Mouse (Mus musculus): ENCODE results near the gene Cacng8. TPM values are rescaled to one million over a fixed set of nuclear protein-coding genes. Genes with fewer than 3 reads are reported as not detected.

The Cacng8 gene
- total RNA-seq, 1 experiment from 2014 or later, result not detected

GRCm38 (mm10) chr7:3421297-3421696 is 30.8 kb downstream of the Cacng8 start:
- no peak for ATAC-seq (replicated peaks; ENCODE audit: insufficient number of reproducible peaks, low FRiP score, low TSS enrichment, poor library complexity, severe bottlenecking)

- no peak for ATAC-seq (replicated peaks; ENCODE audit: insufficient number of reproducible peaks, low FRiP score, low TSS enrichment, poor library complexity, severe bottlenecking)
These were observed 31.6 kb downstream of the Cacng8 start for GRCm38 (mm10) chr7:3422051-3422450.

- no peak for ATAC-seq (replicated peaks; ENCODE audit: insufficient number of reproducible peaks, low FRiP score, low TSS enrichment, poor library complexity, severe bottlenecking)
These were observed 32.9 kb downstream of the Cacng8 start for GRCm38 (mm10) chr7:3423430-3423829.

GRCm38 (mm10) chr7:3423895-3424294 is 33.4 kb downstream of the Cacng8 start, which contains the start of gene Cacng6:
TSS of gene Cacng6 (plus strand) at chr7:3424195.
- ATAC-seq (replicated peaks; ENCODE audit: insufficient number of reproducible peaks, low FRiP score, low TSS enrichment, poor library complexity, severe bottlenecking), result no peak

GRCm38 (mm10) chr7:3425141-3425540 is 34.7 kb downstream of the Cacng8 start:
- ATAC-seq (replicated peaks; ENCODE audit: insufficient number of reproducible peaks, low FRiP score, low TSS enrichment, poor library complexity, severe bottlenecking), result no peak

- no peak for ATAC-seq (replicated peaks; ENCODE audit: insufficient number of reproducible peaks, low FRiP score, low TSS enrichment, poor library complexity, severe bottlenecking)
These were observed 39.7 kb downstream of the Cacng8 start for GRCm38 (mm10) chr7:3430161-3430560.

GRCm38 (mm10) chr7:3432066-3432465 is 41.6 kb downstream of the Cacng8 start:
- ATAC-seq (replicated peaks; ENCODE audit: insufficient number of reproducible peaks, low FRiP score, low TSS enrichment, poor library complexity, severe bottlenecking), result no peak

GRCm38 (mm10) chr7:3437941-3438340 is 47.5 kb downstream of the Cacng8 start:
- no peak for ATAC-seq (replicated peaks; ENCODE audit: insufficient number of reproducible peaks, low FRiP score, low TSS enrichment, poor library complexity, severe bottlenecking)

GRCm38 (mm10) chr7:3439984-3440383 is 49.5 kb downstream of the Cacng8 start:
- ATAC-seq (replicated peaks; ENCODE audit: insufficient number of reproducible peaks, low FRiP score, low TSS enrichment, poor library complexity, severe bottlenecking), result no peak

- no peak for ATAC-seq (replicated peaks; ENCODE audit: insufficient number of reproducible peaks, low FRiP score, low TSS enrichment, poor library complexity, severe bottlenecking)
These were observed 50.0 kb downstream of the Cacng8 start for GRCm38 (mm10) chr7:3440526-3440925.

- ATAC-seq (replicated peaks; ENCODE audit: insufficient number of reproducible peaks, low FRiP score, low TSS enrichment, poor library complexity, severe bottlenecking), result peak; percentile 79
These were observed 52.1 kb downstream of the Cacng8 start for GRCm38 (mm10) chr7:3442476-3443062.

GRCm38 (mm10) chr7:3444678-3445077 is 54.2 kb downstream of the Cacng8 start:
- ATAC-seq (replicated peaks; ENCODE audit: insufficient number of reproducible peaks, low FRiP score, low TSS enrichment, poor library complexity, severe bottlenecking), result no peak; the same call in 1 of the 2 replicates

- ATAC-seq (replicated peaks; ENCODE audit: insufficient number of reproducible peaks, low FRiP score, low TSS enrichment, poor library complexity, severe bottlenecking), result no peak
These were observed 56.1 kb downstream of the Cacng8 start for GRCm38 (mm10) chr7:3446584-3446983.

- ATAC-seq (replicated peaks; ENCODE audit: insufficient number of reproducible peaks, low FRiP score, low TSS enrichment, poor library complexity, severe bottlenecking), result no peak
These were observed 56.5 kb downstream of the Cacng8 start for GRCm38 (mm10) chr7:3447026-3447425.

- no peak for ATAC-seq (replicated peaks; ENCODE audit: insufficient number of reproducible peaks, low FRiP score, low TSS enrichment, poor library complexity, severe bottlenecking)
These were observed 58.4 kb downstream of the Cacng8 start for GRCm38 (mm10) chr7:3448737-3449454.

- ATAC-seq (replicated peaks; ENCODE audit: insufficient number of reproducible peaks, low FRiP score, low TSS enrichment, poor library complexity, severe bottlenecking), result no peak
These were observed 60.2 kb downstream of the Cacng8 start for GRCm38 (mm10) chr7:3450671-3451070.

GRCm38 (mm10) chr7:3451161-3451560 is 60.7 kb downstream of the Cacng8 start:
- no peak for ATAC-seq (replicated peaks; ENCODE audit: insufficient number of reproducible peaks, low FRiP score, low TSS enrichment, poor library complexity, severe bottlenecking)

- no peak for ATAC-seq (replicated peaks; ENCODE audit: insufficient number of reproducible peaks, low FRiP score, low TSS enrichment, poor library complexity, severe bottlenecking)
These were observed 62.5 kb downstream of the Cacng8 start for GRCm38 (mm10) chr7:3452821-3453485.

GRCm38 (mm10) chr7:3453486-3454183 is 63.2 kb downstream of the Cacng8 start:
- no peak for ATAC-seq (replicated peaks; ENCODE audit: insufficient number of reproducible peaks, low FRiP score, low TSS enrichment, poor library complexity, severe bottlenecking)
